Mouse (Mus musculus): ENCODE results near the gene Fzd9. TPM values are rescaled to one million over a fixed set of nuclear protein-coding genes. Genes with fewer than 3 reads are reported as not detected.

Fzd9 gene
- 3.6 and 4.9 TPM in 2 replicates for polyA plus RNA-seq (2014; fragmentation: Nextera tagmentation; extraction: Ambion mirVana)

DNA sequence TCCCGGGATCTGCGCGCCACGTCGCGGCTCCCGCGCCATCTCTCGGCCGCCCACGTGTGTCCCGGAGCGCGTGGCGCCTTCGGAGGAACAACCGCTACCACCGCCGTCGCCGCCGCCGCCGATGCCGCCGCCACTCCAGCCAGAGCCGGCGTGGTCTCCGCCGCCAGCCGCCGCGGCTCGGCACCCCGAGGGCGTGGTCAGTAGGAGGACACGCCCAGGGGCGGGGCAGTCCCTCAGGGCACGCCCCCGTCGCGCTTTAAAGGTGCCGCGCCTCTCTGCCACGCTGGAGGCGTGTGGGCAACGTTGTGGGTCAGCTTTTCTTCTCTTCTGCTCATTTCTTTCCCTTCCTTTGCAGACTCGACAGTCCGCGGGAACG is at the start of gene Fzd9:
TSS of gene Fzd9 (minus strand) at position 152 of the 376 bp plus-strand sequence.
- peak within 1 kb of the TSS; percentile 62 for H3K9ac ChIP-seq (ENCODE audit: low read depth, low read length)
- WGBS (ENCODE audit: insufficient replicate concordance) = 0% methylated on average over 45 of the region's 51 CpGs

DNA sequence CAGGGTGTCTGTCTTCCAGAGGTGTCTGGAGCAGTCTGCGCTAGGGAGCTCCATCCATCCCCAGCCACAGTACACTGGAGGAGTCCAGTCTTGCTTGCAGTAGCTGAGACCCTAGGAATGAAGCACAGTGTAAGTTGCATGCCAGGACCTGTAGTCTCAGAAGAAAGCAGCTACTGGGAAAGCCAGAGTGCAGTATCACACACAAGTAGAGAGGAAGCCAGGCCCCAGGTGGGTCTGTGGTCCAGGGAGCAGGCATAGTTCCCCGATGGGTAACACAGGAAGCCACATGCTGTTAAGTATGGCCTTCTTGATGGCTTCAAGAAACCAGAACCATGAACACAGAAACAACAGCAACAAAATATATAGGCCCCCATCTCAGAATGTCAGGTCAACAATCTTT is 41.0 kb upstream of the Fzd9 start:
- Histone ChIP-seq H3K27ac (ENCODE audit: low read depth, low read length) (no peak overlapping the region), H3K36me3 (ENCODE audit: control insufficient read depth, insufficient read depth, low read length) (no peaks in the 10 kb centered on the region), H3K27me3 (ENCODE audit: control insufficient read depth, insufficient read depth, low read length) (0 out of 2 replicates have a peak, but pooled peaks cover 3% of the 10 kb centered on the region), H3K4me2 (no peak overlapping the region), H3K4me1 (ENCODE audit: control insufficient read depth, insufficient read depth, low read length) (no peaks in the 10 kb centered on the region), H3K9me3 (replicated peaks; ENCODE audit: control insufficient read depth, low read length) (no peaks in the 10 kb centered on the region), H3K9ac (ENCODE audit: low read depth, low read length) (no peak overlapping the region), H3K4me3 (ENCODE audit: low read depth, low read length) (no peak overlapping the region)
- 79% methylated on average over 2 of the region's 2 CpGs for WGBS (ENCODE audit: insufficient replicate concordance)
- ATAC-seq (replicated peaks; ENCODE audit: insufficient number of reproducible peaks, low FRiP score, low TSS enrichment) = no peak

More for the DNA sequence above, at the start of gene Fzd9:
- Histone ChIP-seq H3K9me3 (replicated peaks; ENCODE audit: control insufficient read depth, low read length) (0 out of 2 replicates have a peak, but pooled peaks cover under 1% of the 10 kb centered on the region), H3K4me3 (ENCODE audit: low read depth, low read length) (peak within 1 kb of the TSS; percentile 47), H3K27ac (ENCODE audit: low read depth, low read length) (no peak within 1 kb of the TSS), H3K4me2 (peak within 1 kb of the TSS; percentile 83), H3K36me3 (ENCODE audit: control insufficient read depth, insufficient read depth, low read length) (peaks cover 8% of the 10 kb centered on the region), H3K27me3 (ENCODE audit: control insufficient read depth, insufficient read depth, low read length) (peaks cover 20% of the 10 kb centered on the region; the same call in 1 of the 2 replicates), H3K4me1 (ENCODE audit: control insufficient read depth, insufficient read depth, low read length) (peaks cover 24% of the 10 kb centered on the region)
- peak; percentile 79 for ATAC-seq (replicated peaks; ENCODE audit: insufficient number of reproducible peaks, low FRiP score, low TSS enrichment)

DNA sequence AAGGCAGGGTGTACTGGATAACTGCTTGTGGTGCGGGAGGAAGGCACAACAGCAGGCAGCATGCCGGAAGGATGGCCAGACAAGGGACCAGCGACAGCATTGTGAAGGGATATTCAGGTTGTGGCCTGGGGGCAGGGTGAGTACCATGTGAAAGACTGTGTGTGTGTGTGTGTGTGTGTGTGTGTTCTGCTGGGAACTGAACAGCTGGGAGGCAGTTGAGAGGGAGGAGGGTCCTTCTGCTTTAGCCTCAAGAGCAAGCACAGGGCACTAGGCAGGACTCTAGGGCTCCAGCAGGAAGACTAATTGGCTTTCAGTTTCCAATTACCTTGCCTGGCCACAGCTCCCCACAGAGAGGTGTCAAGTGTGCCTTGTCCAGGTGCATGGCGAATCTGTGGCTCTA is 40.2 kb upstream of the Fzd9 start:
- H3K9ac ChIP-seq (ENCODE audit: low read depth, low read length) = no peak overlapping the region
- H3K27me3 ChIP-seq (ENCODE audit: control insufficient read depth, insufficient read depth, low read length) = 0 out of 2 replicates have a peak, but pooled peaks cover 4% of the 10 kb centered on the region
- 56% methylated on average over 4 of the region's 4 CpGs for WGBS (ENCODE audit: insufficient replicate concordance)
- no peaks in the 10 kb centered on the region for H3K9me3 ChIP-seq (replicated peaks; ENCODE audit: control insufficient read depth, low read length)
- H3K4me1 ChIP-seq (ENCODE audit: control insufficient read depth, insufficient read depth, low read length) = no peaks in the 10 kb centered on the region
- no peak overlapping the region for H3K27ac ChIP-seq (ENCODE audit: low read depth, low read length)
- no peak for ATAC-seq (replicated peaks; ENCODE audit: insufficient number of reproducible peaks, low FRiP score, low TSS enrichment)
- H3K36me3 ChIP-seq (ENCODE audit: control insufficient read depth, insufficient read depth, low read length) = no peaks in the 10 kb centered on the region
- H3K4me3 ChIP-seq (ENCODE audit: low read depth, low read length) = no peak overlapping the region
- H3K4me2 ChIP-seq = no peak overlapping the region

DNA sequence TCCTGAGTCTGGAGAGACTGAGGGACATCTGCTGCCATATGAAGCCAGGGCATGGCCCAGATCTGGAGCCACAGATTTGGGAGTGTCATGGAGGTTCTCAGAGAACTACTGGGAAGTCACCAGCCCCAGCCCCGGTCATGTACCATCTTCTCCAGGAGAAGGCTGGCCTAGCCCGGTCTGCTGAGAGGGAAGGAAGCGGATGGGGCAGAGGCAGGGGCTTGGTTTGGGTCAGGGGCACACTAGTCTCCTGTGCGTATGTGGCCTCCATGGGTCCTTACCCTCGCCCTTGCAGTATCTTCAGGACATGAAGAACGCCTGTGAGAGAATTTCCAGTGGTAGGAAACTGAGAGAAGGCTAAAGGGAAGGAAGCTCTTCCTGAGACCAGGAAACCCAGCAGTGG is 39.7 kb upstream of the Fzd9 start:
- no peak for ATAC-seq (replicated peaks; ENCODE audit: insufficient number of reproducible peaks, low FRiP score, low TSS enrichment)
- H3K27me3 ChIP-seq (ENCODE audit: control insufficient read depth, insufficient read depth, low read length) = 0 out of 2 replicates have a peak, but pooled peaks cover 4% of the 10 kb centered on the region
- H3K36me3 ChIP-seq (ENCODE audit: control insufficient read depth, insufficient read depth, low read length) = no peaks in the 10 kb centered on the region
- no peak overlapping the region for H3K9ac ChIP-seq (ENCODE audit: low read depth, low read length)
- H3K4me3 ChIP-seq (ENCODE audit: low read depth, low read length) = no peak overlapping the region
- no peaks in the 10 kb centered on the region for H3K4me1 ChIP-seq (ENCODE audit: control insufficient read depth, insufficient read depth, low read length)
- H3K9me3 ChIP-seq (replicated peaks; ENCODE audit: control insufficient read depth, low read length) = no peaks in the 10 kb centered on the region
- H3K27ac ChIP-seq (ENCODE audit: low read depth, low read length) = no peak overlapping the region
- 69% methylated on average over 6 of the region's 6 CpGs for WGBS (ENCODE audit: insufficient replicate concordance)
- no peak overlapping the region for H3K4me2 ChIP-seq

DNA sequence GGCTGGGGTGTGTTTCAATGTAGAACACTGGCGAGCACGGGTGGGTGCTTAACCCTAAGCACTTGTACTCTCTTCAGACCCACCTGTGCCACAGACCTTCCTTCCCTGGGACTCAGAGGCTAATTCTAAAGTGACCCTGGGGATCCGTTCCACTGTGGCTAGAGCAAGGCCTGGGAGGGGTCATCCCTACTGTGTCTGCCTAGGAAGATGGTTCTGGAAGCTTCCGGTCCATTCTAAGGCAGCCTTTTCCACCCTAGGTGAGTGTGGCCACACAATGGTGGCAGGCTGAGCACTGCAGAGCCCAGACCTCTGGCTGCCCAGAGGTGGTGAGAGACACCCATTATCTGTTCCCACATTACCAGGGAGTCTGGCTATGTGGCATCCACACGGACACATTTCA is 35.9 kb upstream of the Fzd9 start:
- no peaks in the 10 kb centered on the region for H3K9me3 ChIP-seq (replicated peaks; ENCODE audit: control insufficient read depth, low read length)
- WGBS (ENCODE audit: insufficient replicate concordance) = 76% methylated on average over 5 of the region's 5 CpGs
- H3K4me2 ChIP-seq = no peak overlapping the region
- H3K27ac ChIP-seq (ENCODE audit: low read depth, low read length) = no peak overlapping the region
- H3K27me3 ChIP-seq (ENCODE audit: control insufficient read depth, insufficient read depth, low read length) = 0 out of 2 replicates have a peak, but pooled peaks cover 4% of the 10 kb centered on the region
- H3K36me3 ChIP-seq (ENCODE audit: control insufficient read depth, insufficient read depth, low read length) = no peaks in the 10 kb centered on the region
- ATAC-seq (replicated peaks; ENCODE audit: insufficient number of reproducible peaks, low FRiP score, low TSS enrichment) = no peak
- H3K4me3 ChIP-seq (ENCODE audit: low read depth, low read length) = no peak overlapping the region
- H3K4me1 ChIP-seq (ENCODE audit: control insufficient read depth, insufficient read depth, low read length) = no peaks in the 10 kb centered on the region
- no peak overlapping the region for H3K9ac ChIP-seq (ENCODE audit: low read depth, low read length)

DNA sequence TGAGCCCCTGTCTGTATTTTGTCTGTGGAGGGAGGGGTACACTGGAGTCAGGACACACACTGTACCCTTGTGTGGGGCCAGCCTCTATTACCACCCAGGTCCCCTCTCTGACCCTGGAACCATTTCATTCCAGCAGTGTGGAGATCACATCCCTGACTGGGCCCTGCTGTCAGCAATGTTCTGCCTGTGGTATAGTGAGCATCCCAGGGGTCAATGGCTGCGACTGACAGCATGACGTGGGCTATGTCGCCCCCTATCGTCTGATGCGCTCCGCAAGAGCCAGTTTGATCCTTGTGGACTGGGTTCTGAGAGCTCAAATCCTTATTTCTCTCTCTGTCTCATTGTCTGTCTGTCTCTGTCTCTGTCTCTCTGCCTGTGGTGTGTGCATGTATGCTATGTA is 35.2 kb upstream of the Fzd9 start:
- no peak for ATAC-seq (replicated peaks; ENCODE audit: insufficient number of reproducible peaks, low FRiP score, low TSS enrichment)
- 0% methylated on average over 6 of the region's 6 CpGs for WGBS (ENCODE audit: insufficient replicate concordance)
- H3K4me3 ChIP-seq (ENCODE audit: low read depth, low read length) = no peak overlapping the region
- H3K27ac ChIP-seq (ENCODE audit: low read depth, low read length) = no peak overlapping the region
- no peaks in the 10 kb centered on the region for H3K4me1 ChIP-seq (ENCODE audit: control insufficient read depth, insufficient read depth, low read length)
- no peak overlapping the region for H3K4me2 ChIP-seq
- H3K27me3 ChIP-seq (ENCODE audit: control insufficient read depth, insufficient read depth, low read length) = 0 out of 2 replicates have a peak, but pooled peaks cover 4% of the 10 kb centered on the region
- no peaks in the 10 kb centered on the region for H3K36me3 ChIP-seq (ENCODE audit: control insufficient read depth, insufficient read depth, low read length)
- no peaks in the 10 kb centered on the region for H3K9me3 ChIP-seq (replicated peaks; ENCODE audit: control insufficient read depth, low read length)
- H3K9ac ChIP-seq (ENCODE audit: low read depth, low read length) = no peak overlapping the region

DNA sequence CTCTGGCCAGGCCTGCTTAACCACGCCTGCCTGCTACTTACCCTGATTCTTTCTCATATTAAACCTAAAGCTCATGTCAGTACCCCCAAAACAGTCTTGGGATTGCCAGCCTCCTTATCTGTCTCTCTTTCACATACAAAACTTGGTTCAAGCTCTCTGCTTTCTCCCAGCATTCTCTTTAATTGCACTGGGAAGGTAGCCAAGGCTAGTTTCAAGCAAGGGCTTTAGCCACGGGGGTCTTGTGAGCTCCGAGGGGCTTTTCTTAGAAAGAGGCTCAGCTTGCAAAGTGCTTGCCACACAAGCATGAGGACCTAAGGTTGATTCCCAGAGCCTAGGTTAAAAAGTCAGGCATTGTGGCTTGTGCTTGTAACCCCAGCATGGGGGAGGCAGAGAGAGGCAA is 34.2 kb upstream of the Fzd9 start:
- no peak overlapping the region for H3K4me2 ChIP-seq
- 64% methylated on average over 3 of the region's 3 CpGs for WGBS (ENCODE audit: insufficient replicate concordance)
- H3K27ac ChIP-seq (ENCODE audit: low read depth, low read length) = no peak overlapping the region
- H3K27me3 ChIP-seq (ENCODE audit: control insufficient read depth, insufficient read depth, low read length) = 0 out of 2 replicates have a peak, but pooled peaks cover 4% of the 10 kb centered on the region
- H3K4me1 ChIP-seq (ENCODE audit: control insufficient read depth, insufficient read depth, low read length) = no peaks in the 10 kb centered on the region
- no peaks in the 10 kb centered on the region for H3K9me3 ChIP-seq (replicated peaks; ENCODE audit: control insufficient read depth, low read length)
- H3K9ac ChIP-seq (ENCODE audit: low read depth, low read length) = no peak overlapping the region
- ATAC-seq (replicated peaks; ENCODE audit: insufficient number of reproducible peaks, low FRiP score, low TSS enrichment) = no peak
- H3K4me3 ChIP-seq (ENCODE audit: low read depth, low read length) = no peak overlapping the region
- H3K36me3 ChIP-seq (ENCODE audit: control insufficient read depth, insufficient read depth, low read length) = no peaks in the 10 kb centered on the region

DNA sequence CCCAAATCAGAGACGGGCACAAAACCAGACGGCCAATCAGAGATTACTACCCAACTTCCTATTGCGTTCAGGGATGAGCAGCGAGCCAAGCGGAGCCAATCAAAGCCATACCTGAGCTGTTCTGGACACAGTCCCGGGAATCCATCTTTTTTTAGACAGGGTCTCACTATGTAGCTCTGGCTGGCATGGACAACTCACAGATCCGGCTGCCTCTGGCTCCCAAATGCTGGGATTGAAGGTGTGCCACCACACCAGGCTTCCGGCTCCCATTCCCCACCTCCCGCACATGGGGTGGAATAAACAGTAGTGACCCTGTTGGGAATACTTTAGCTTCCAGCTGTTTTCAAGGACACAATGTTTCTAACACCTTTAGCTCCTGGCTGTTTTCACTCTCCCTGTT is 29.2 kb upstream of the Fzd9 start:
- no peak for ATAC-seq (replicated peaks; ENCODE audit: insufficient number of reproducible peaks, low FRiP score, low TSS enrichment)
- Histone ChIP-seq H3K36me3 (ENCODE audit: control insufficient read depth, insufficient read depth, low read length) (no peaks in the 10 kb centered on the region), H3K27me3 (ENCODE audit: control insufficient read depth, insufficient read depth, low read length) (peaks cover 4% of the 10 kb centered on the region; the same call in 1 of the 2 replicates), H3K27ac (ENCODE audit: low read depth, low read length) (no peak overlapping the region), H3K9me3 (replicated peaks; ENCODE audit: control insufficient read depth, low read length) (no peaks in the 10 kb centered on the region), H3K4me3 (ENCODE audit: low read depth, low read length) (no peak overlapping the region), H3K4me1 (ENCODE audit: control insufficient read depth, insufficient read depth, low read length) (peaks cover 5% of the 10 kb centered on the region; the same call in 1 of the 2 replicates), H3K4me2 (no peak overlapping the region), H3K9ac (ENCODE audit: low read depth, low read length) (no peak overlapping the region)
- 64% methylated on average over 9 of the region's 9 CpGs for WGBS (ENCODE audit: insufficient replicate concordance)

DNA sequence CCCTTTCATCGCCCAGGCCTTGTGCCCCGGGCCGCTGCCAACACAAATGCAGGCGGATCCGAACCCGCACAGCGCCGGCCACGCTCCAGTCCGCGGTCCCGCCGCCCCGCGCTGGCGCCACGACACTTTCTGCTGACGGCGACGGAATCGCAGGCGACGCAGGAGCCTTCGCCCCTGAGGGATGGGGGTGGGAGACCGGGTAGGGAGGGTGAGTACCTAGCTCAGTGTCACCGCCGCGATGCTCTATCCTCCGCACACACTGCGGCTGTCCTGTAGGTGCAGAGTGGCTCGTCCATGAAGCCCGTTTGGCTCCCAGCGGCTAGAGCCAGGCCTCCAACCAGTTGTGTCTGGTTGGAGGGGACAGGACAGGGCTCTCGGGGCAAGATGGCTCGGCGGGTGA is 25.6 kb upstream of the Fzd9 start:
- WGBS (ENCODE audit: insufficient replicate concordance) = 2% methylated on average over 34 of the region's 36 CpGs
- no peak for ATAC-seq (replicated peaks; ENCODE audit: insufficient number of reproducible peaks, low FRiP score, low TSS enrichment)
- peak overlapping the region; percentile 25 for H3K4me3 ChIP-seq (ENCODE audit: low read depth, low read length)
- peaks cover 4% of the 10 kb centered on the region; the same call in 1 of the 2 replicates for H3K27me3 ChIP-seq (ENCODE audit: control insufficient read depth, insufficient read depth, low read length)
- no peaks in the 10 kb centered on the region for H3K9me3 ChIP-seq (replicated peaks; ENCODE audit: control insufficient read depth, low read length)
- peak overlapping the region; percentile 46; the same call in 1 of the 2 replicates for H3K9ac ChIP-seq (ENCODE audit: low read depth, low read length)
- no peaks in the 10 kb centered on the region for H3K36me3 ChIP-seq (ENCODE audit: control insufficient read depth, insufficient read depth, low read length)
- H3K4me1 ChIP-seq (ENCODE audit: control insufficient read depth, insufficient read depth, low read length) = peaks cover 10% of the 10 kb centered on the region; the same call in 1 of the 2 replicates
- peak overlapping the region; percentile 59 for H3K4me2 ChIP-seq
- no peak overlapping the region for H3K27ac ChIP-seq (ENCODE audit: low read depth, low read length)

All from heart, embryonic 11.5 days (tissue).